Mouse (Mus musculus): Measurements from ENCODE around the gene Calr. TPM values are rescaled to one million over a fixed set of nuclear protein-coding genes. Genes with fewer than 3 reads are reported as not detected.

The Calr gene
- polyA plus RNA-seq, 1 experiment from 2014 or later: 944 TPM

- 65% methylated on average over 15 of the region's 15 CpGs for WGBS
- H3K27ac ChIP-seq (ENCODE audit: low read depth, low read length): peak overlapping the region; percentile 43; the same call in 1 of the 2 replicates
- H3K27me3 ChIP-seq (ENCODE audit: control insufficient read depth, insufficient read depth, low read length): no peaks in the 10 kb centered on the region
- no peak overlapping the region for H3K4me2 ChIP-seq (replicated peaks; ENCODE audit: low read depth, low read length)
- no peak for ATAC-seq (ENCODE audit: low FRiP score, low TSS enrichment)
- peaks cover 32% of the 10 kb centered on the region for H3K4me1 ChIP-seq (ENCODE audit: control insufficient read depth, insufficient read depth, low read length)
- no peaks in the 10 kb centered on the region for H3K9me3 ChIP-seq (ENCODE audit: control insufficient read depth, low read length)
- H3K9ac ChIP-seq (ENCODE audit: low read depth, low read length): no peak overlapping the region
- H3K36me3 ChIP-seq (ENCODE audit: control insufficient read depth, insufficient read depth, low read length): peaks cover 74% of the 10 kb centered on the region
- no peak overlapping the region for H3K4me3 ChIP-seq (ENCODE audit: low read length)
Observed at GRCm38 (mm10) chr8:84837912-84838470, 8.7 kb downstream of the Calr start.

GRCm38 (mm10) chr8:84837149-84837911 lies 9.4 kb downstream of the Calr start:
- Histone ChIP-seq H3K27ac (ENCODE audit: low read depth, low read length) (peak overlapping the region; percentile 43; the same call in 1 of the 2 replicates), H3K9me3 (ENCODE audit: control insufficient read depth, low read length) (no peaks in the 10 kb centered on the region), H3K4me2 (replicated peaks; ENCODE audit: low read depth, low read length) (0 out of 2 replicates have a peak overlapping the region, but pooled peaks have one; percentile 11), H3K4me1 (ENCODE audit: control insufficient read depth, insufficient read depth, low read length) (peaks cover 31% of the 10 kb centered on the region), H3K4me3 (ENCODE audit: low read length) (no peak overlapping the region), H3K36me3 (ENCODE audit: control insufficient read depth, insufficient read depth, low read length) (peaks cover 67% of the 10 kb centered on the region), H3K9ac (ENCODE audit: low read depth, low read length) (no peak overlapping the region), H3K27me3 (ENCODE audit: control insufficient read depth, insufficient read depth, low read length) (no peaks in the 10 kb centered on the region)
- ATAC-seq (ENCODE audit: low FRiP score, low TSS enrichment): peak; percentile 20; the same call in 1 of the 2 replicates
- WGBS: 30% methylated on average over 8 of the region's 8 CpGs

GRCm38 (mm10) chr8:84834866-84835855 lies 11.6 kb downstream of the Calr start:
- peaks cover 54% of the 10 kb centered on the region for H3K36me3 ChIP-seq (ENCODE audit: control insufficient read depth, insufficient read depth, low read length)
- no peaks in the 10 kb centered on the region for H3K27me3 ChIP-seq (ENCODE audit: control insufficient read depth, insufficient read depth, low read length)
- H3K27ac ChIP-seq (ENCODE audit: low read depth, low read length): no peak overlapping the region
- H3K4me3 ChIP-seq (ENCODE audit: low read length): no peak overlapping the region
- WGBS: 77% methylated on average over 10 of the region's 10 CpGs
- no peak for ATAC-seq (ENCODE audit: low FRiP score, low TSS enrichment)
- H3K9ac ChIP-seq (ENCODE audit: low read depth, low read length): 0 out of 2 replicates have a peak overlapping the region, but pooled peaks have one; percentile 4
- peaks cover 31% of the 10 kb centered on the region for H3K4me1 ChIP-seq (ENCODE audit: control insufficient read depth, insufficient read depth, low read length)
- no peak overlapping the region for H3K4me2 ChIP-seq (replicated peaks; ENCODE audit: low read depth, low read length)
- H3K9me3 ChIP-seq (ENCODE audit: control insufficient read depth, low read length): no peaks in the 10 kb centered on the region

- peaks cover 54% of the 10 kb centered on the region for H3K36me3 ChIP-seq (ENCODE audit: control insufficient read depth, insufficient read depth, low read length)
- no peak for ATAC-seq (ENCODE audit: low FRiP score, low TSS enrichment)
Observed at GRCm38 (mm10) chr8:84834002-84834865, 12.5 kb downstream of the Calr start.

GRCm38 (mm10) chr8:84832759-84833742 lies 13.7 kb downstream of the Calr start:
- H3K36me3 ChIP-seq (ENCODE audit: control insufficient read depth, insufficient read depth, low read length): peaks cover 47% of the 10 kb centered on the region
- H3K27ac ChIP-seq (ENCODE audit: low read depth, low read length): peak overlapping the region; percentile 90
- 60% methylated on average over 10 of the region's 10 CpGs for WGBS
- H3K4me2 ChIP-seq (replicated peaks; ENCODE audit: low read depth, low read length): peak overlapping the region; percentile 51
- H3K4me3 ChIP-seq (ENCODE audit: low read length): peak overlapping the region; percentile 80
- peaks cover 22% of the 10 kb centered on the region for H3K4me1 ChIP-seq (ENCODE audit: control insufficient read depth, insufficient read depth, low read length)
- no peaks in the 10 kb centered on the region for H3K9me3 ChIP-seq (ENCODE audit: control insufficient read depth, low read length)
- H3K9ac ChIP-seq (ENCODE audit: low read depth, low read length): peak overlapping the region; percentile 96
- no peak for ATAC-seq (ENCODE audit: low FRiP score, low TSS enrichment)
- no peaks in the 10 kb centered on the region for H3K27me3 ChIP-seq (ENCODE audit: control insufficient read depth, insufficient read depth, low read length)

More at GRCm38 (mm10) chr8:84834002-84834865, 12.5 kb downstream of the Calr start:
- H3K4me1 ChIP-seq (ENCODE audit: control insufficient read depth, insufficient read depth, low read length): peaks cover 24% of the 10 kb centered on the region
- H3K9ac ChIP-seq (ENCODE audit: low read depth, low read length): 0 out of 2 replicates have a peak overlapping the region, but pooled peaks have one; percentile 4
- no peak overlapping the region for H3K4me3 ChIP-seq (ENCODE audit: low read length)
- H3K27me3 ChIP-seq (ENCODE audit: control insufficient read depth, insufficient read depth, low read length): no peaks in the 10 kb centered on the region
- H3K4me2 ChIP-seq (replicated peaks; ENCODE audit: low read depth, low read length): no peak overlapping the region
- H3K27ac ChIP-seq (ENCODE audit: low read depth, low read length): no peak overlapping the region
- WGBS: 86% methylated on average over 19 of the region's 19 CpGs
- no peaks in the 10 kb centered on the region for H3K9me3 ChIP-seq (ENCODE audit: control insufficient read depth, low read length)

GRCm38 (mm10) chr8:84832034-84832717 lies 14.6 kb downstream of the Calr start:
- Histone ChIP-seq H3K4me1 (ENCODE audit: control insufficient read depth, insufficient read depth, low read length) (peaks cover 13% of the 10 kb centered on the region), H3K4me2 (replicated peaks; ENCODE audit: low read depth, low read length) (peak overlapping the region; percentile 51), H3K36me3 (ENCODE audit: control insufficient read depth, insufficient read depth, low read length) (peaks cover 38% of the 10 kb centered on the region), H3K27ac (ENCODE audit: low read depth, low read length) (peak overlapping the region; percentile 90), H3K9me3 (ENCODE audit: control insufficient read depth, low read length) (no peaks in the 10 kb centered on the region), H3K9ac (ENCODE audit: low read depth, low read length) (peak overlapping the region; percentile 96), H3K4me3 (ENCODE audit: low read length) (peak overlapping the region; percentile 80), H3K27me3 (ENCODE audit: control insufficient read depth, insufficient read depth, low read length) (no peaks in the 10 kb centered on the region)
- WGBS: under 1% methylated on average over 59 of the region's 59 CpGs
- ATAC-seq (ENCODE audit: low FRiP score, low TSS enrichment): peak; percentile 67

GRCm38 (mm10) chr8:84831490-84831889 lies 15.2 kb downstream of the Calr start, which contains the start of gene Gadd45gip1:
Gene Gadd45gip1 (plus strand): TSS chr8:84831522.
- Histone ChIP-seq H3K4me3 (ENCODE audit: low read length) (peak within 1 kb of the TSS; percentile 80), H3K27ac (ENCODE audit: low read depth, low read length) (peak within 1 kb of the TSS; percentile 90), H3K4me1 (ENCODE audit: control insufficient read depth, insufficient read depth, low read length) (peaks cover 8% of the 10 kb centered on the region), H3K36me3 (ENCODE audit: control insufficient read depth, insufficient read depth, low read length) (peaks cover 32% of the 10 kb centered on the region), H3K9ac (ENCODE audit: low read depth, low read length) (peak within 1 kb of the TSS; percentile 96), H3K4me2 (replicated peaks; ENCODE audit: low read depth, low read length) (peak within 1 kb of the TSS; percentile 51), H3K9me3 (ENCODE audit: control insufficient read depth, low read length) (no peaks in the 10 kb centered on the region), H3K27me3 (ENCODE audit: control insufficient read depth, insufficient read depth, low read length) (no peaks in the 10 kb centered on the region)
- no peak for ATAC-seq (ENCODE audit: low FRiP score, low TSS enrichment)
- WGBS: 80% methylated on average over 11 of the region's 11 CpGs
